Mouse (Mus musculus) hindbrain, embryonic 13.5 days (tissue): ENCODE data around the gene Porcn. TPM values are rescaled to one million over a fixed set of nuclear protein-coding genes. Genes with fewer than 3 reads are reported as not detected.

Source experiments
- ATAC-seq: fragments of 200-750 bp; cut with Nextera tagmentation; 2 replicates; pipeline ENCODE4 v1.8.0; 2017; ENCODE audit warnings: moderate TSS enrichment; ENCODE audit not compliant: low FRiP score
- H3K27ac ChIP-seq: fragments of 300-500 bp; sonication (generic); 2 replicates; pipeline ENCODE4 v1.5.1; 2015; ENCODE audit warnings: inconsistent platforms, mild to moderate bottlenecking, moderate library complexity
- H3K27me3 ChIP-seq: fragments of 300-500 bp; sonication (generic); 2 replicates; pipeline ENCODE4 v1.6.1; 2015; ENCODE audit warnings: mild to moderate bottlenecking, inconsistent platforms
- H3K36me3 ChIP-seq: fragments of 300-500 bp; sonication (generic); 2 replicates; pipeline ENCODE4 v1.6.1; 2015; ENCODE audit warnings: mild to moderate bottlenecking, inconsistent platforms
- H3K4me1 ChIP-seq: fragments of 300-500 bp; sonication (generic); replicated peaks from 2 replicates; pipeline ENCODE4 v1.6.1; 2015; ENCODE audit warnings: inconsistent platforms
- H3K4me2 ChIP-seq: fragments of 300-500 bp; sonication (generic); 2 replicates; pipeline ENCODE4 v1.6.1; 2015; ENCODE audit warnings: inconsistent platforms, mild to moderate bottlenecking, moderate library complexity
- H3K4me3 ChIP-seq: fragments of 300-500 bp; sonication (generic); 2 replicates; pipeline ENCODE4 v1.5.1; 2015; ENCODE audit warnings: mild to moderate bottlenecking, inconsistent platforms
- H3K9ac ChIP-seq: fragments of 300-500 bp; sonication (generic); 2 replicates; pipeline ENCODE4 v1.6.1; 2015; ENCODE audit warnings: mild to moderate bottlenecking, inconsistent platforms
- H3K9me3 ChIP-seq: fragments of 300-500 bp; sonication (generic); 2 replicates; pipeline ENCODE4 v1.6.1; 2016; ENCODE audit warnings: inconsistent platforms
- WGBS: fragments of 180-500 bp; shearing (Covaris S2); methylation state at CpG from one replicate; pipeline ENCODE4 v1.1.7; 2015; 5-methylcytosine and 5-hydroxymethylcytosine counted together
- polyA plus RNA-seq: library from polyadenylated mRNA; unstranded; fragments of >200 nt; fragmentation: Nextera tagmentation; extraction: Ambion mirVana; gene quantifications from 2 replicates; pipeline ENCODE4 v1.2.1, GENCODE M21; 2015

The Porcn gene
- polyA plus RNA-seq, 1 experiment from 2014 or later: 43.4 TPM

DNA sequence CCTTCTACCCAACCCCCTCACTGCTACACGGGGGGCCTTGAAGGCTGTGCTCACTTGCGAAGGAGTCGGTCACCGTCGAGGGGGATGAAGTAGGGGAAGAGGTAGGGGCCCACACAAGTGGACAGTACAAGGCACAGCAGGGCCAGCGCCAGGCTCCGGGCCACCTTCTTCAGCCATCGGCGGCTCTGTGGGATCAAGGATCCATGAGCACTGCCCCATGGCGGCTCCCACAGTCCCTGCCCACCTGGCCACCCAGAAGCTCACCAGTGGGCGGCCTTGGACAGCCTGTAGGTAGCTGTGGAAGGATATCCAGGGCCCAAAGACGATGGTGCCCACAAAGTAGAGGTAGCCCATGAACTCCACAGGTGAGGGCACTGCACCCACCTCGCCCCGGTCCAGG, 3.2 kb downstream of the Porcn start:
- H3K4me1 ChIP-seq: peaks cover 10% of the 10 kb centered on the region
- ATAC-seq: no peak
- no peak overlapping the region for H3K27ac ChIP-seq
- no peak overlapping the region for H3K4me3 ChIP-seq
- H3K9me3 ChIP-seq: no peaks in the 10 kb centered on the region; the same call in 1 of the 2 replicates
- H3K9ac ChIP-seq: no peak overlapping the region
- no peaks in the 10 kb centered on the region for H3K27me3 ChIP-seq
- H3K4me2 ChIP-seq: no peak overlapping the region
- 88% methylated on average over 14 of the region's 14 CpGs for WGBS
- peaks cover 30% of the 10 kb centered on the region for H3K36me3 ChIP-seq

DNA sequence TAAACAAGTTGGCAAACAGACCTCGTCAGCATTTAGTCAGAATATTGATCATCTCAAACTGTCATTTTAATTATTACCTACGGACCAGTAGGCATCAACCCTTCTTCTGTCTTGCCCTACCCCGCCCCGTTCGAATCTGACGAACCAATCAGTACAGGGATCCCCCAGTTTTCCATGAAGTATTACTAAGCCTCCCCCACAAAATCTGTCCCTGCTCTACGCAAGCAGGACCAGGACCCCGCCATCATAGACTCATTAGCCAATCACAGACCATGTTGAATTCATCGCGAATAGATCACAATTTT, 13.0 kb downstream of the Porcn start, which contains the start of gene Ebp:
Gene Ebp (minus strand): TSS at position 94 of the 305 bp plus-strand sequence.
- H3K4me1 ChIP-seq: peaks cover 8% of the 10 kb centered on the region; the same call in 1 of the 2 replicates
- no peaks in the 10 kb centered on the region for H3K27me3 ChIP-seq
- H3K27ac ChIP-seq: peak within 1 kb of the TSS; percentile 79
- no peaks in the 10 kb centered on the region; the same call in 1 of the 2 replicates for H3K36me3 ChIP-seq
- H3K9ac ChIP-seq: peak within 1 kb of the TSS; percentile 67
- H3K4me3 ChIP-seq: peak within 1 kb of the TSS; percentile 51
- ATAC-seq: peak; percentile 71
- WGBS: 26% methylated on average over 10 of the region's 10 CpGs
- peak within 1 kb of the TSS; percentile 60 for H3K4me2 ChIP-seq
- no peaks in the 10 kb centered on the region for H3K9me3 ChIP-seq

DNA sequence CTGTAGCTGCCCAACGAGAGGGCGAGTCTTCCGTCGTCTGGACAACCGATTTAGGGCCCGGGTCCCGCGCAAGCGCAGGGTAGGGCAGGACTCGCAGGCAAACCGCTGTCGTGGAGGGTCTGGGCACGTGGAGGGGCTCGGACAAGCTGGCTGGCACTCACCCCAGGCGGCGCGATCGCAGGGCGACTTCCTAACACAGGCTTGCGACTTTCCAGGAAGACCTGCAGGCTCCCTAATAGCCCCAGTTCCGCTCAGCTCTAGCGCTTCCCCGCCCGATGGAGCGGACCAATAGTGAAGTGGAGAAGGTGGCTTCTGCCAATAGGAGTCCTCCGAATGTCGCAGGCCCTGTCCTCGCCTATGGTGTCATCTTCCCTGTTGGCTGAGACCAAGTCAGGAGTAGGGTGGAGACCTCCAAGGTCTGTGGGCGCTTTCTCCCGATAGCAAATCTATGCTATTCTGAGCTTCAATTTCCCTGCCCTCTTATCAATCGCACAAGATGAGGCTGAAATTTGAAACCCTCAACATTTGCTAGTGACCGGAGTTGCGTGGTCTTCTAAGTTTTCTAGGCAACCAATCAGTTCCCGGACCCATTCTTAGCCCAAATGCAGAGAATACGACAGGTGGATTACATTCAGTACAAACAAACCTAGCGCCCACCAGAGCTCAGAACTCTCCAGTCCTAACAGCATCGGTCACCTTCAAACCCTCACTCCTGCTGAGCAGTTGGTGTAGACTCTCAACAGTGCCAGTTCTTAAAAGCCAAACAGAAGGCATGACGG, 13.5 kb downstream of the Porcn start:
- peak overlapping the region; percentile 67 for H3K9ac ChIP-seq
- peaks cover 8% of the 10 kb centered on the region; the same call in 1 of the 2 replicates for H3K4me1 ChIP-seq
- H3K4me2 ChIP-seq: peak overlapping the region; percentile 60
- H3K4me3 ChIP-seq: peak overlapping the region; percentile 51
- no peaks in the 10 kb centered on the region for H3K9me3 ChIP-seq
- H3K27ac ChIP-seq: peak overlapping the region; percentile 79
- no peaks in the 10 kb centered on the region for H3K36me3 ChIP-seq
- ATAC-seq: peak; percentile 97
- no peaks in the 10 kb centered on the region for H3K27me3 ChIP-seq
- WGBS: 18% methylated on average over 38 of the region's 38 CpGs

DNA sequence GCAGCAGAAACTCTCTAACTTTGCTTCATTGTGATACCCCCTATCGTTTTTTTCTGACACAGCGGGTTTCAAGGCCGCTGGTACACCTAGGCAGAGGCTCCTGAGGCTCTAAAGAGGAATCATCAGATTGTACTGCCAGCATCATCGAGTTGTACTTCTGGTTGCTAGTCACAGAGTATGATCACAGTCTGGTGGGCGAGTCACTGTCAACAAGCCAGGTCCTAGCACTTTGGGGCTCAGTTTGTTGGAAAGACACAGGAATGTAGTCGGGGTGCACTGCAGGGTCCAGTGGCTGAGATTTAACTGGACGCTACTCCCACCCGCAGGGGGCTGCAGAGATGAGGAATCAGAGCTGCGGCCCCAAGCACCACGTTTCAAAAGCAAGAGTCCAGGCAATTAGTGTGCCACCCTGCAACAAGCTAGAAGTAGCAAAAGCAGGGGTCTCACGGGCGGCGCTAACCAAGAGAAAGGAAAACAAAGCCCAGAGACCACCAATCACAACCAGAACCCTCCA, 14.1 kb downstream of the Porcn start:
- ATAC-seq: no peak; the same call in 1 of the 2 replicates
- Histone ChIP-seq H3K4me1 (peaks cover 8% of the 10 kb centered on the region; the same call in 1 of the 2 replicates), H3K27ac (peak overlapping the region; percentile 79), H3K9ac (peak overlapping the region; percentile 67), H3K9me3 (no peaks in the 10 kb centered on the region), H3K27me3 (no peaks in the 10 kb centered on the region), H3K4me2 (peak overlapping the region; percentile 60), H3K4me3 (peak overlapping the region; percentile 51), H3K36me3 (no peaks in the 10 kb centered on the region)
- WGBS: 18% methylated on average over 13 of the region's 13 CpGs

DNA sequence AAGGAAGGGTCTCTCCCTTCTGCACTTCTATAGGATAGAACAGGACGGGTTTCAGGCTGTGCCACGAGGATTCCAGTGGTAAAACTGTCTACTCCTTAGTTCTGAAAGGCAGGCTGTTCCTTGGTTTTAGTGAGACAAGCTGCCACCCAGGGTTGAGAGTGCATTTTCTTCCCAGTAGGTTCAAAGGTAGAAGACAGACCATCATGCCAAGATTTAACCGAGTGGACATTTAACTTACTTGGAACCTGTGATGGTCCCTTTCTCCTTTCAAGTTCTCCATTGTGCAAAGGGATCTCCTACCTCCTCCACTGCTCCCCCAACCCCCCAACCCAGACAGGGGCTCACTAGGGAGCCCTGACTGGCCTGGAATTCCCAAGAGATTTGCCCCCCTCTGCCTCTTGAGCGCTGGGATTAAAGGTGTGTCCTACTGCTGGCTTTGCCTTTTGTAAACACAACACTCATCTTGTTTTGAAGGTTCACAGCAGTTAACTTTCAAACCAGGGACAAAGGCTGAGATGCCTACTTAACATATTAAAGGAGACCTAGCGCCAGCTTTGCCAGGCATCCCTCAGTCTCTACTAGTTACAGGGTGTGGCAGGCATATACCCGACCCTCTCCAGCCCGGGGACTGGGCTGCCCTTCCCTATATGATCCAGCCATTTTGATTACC, 23.3 kb downstream of the Porcn start:
- H3K9ac ChIP-seq: no peak overlapping the region
- ATAC-seq: no peak
- WGBS: 19% methylated on average over 7 of the region's 7 CpGs
- 0 out of 2 replicates have a peak, but pooled peaks cover 6% of the 10 kb centered on the region for H3K36me3 ChIP-seq
- H3K9me3 ChIP-seq: no peaks in the 10 kb centered on the region
- H3K4me2 ChIP-seq: no peak overlapping the region
- no peak overlapping the region for H3K27ac ChIP-seq
- H3K4me3 ChIP-seq: no peak overlapping the region
- no peaks in the 10 kb centered on the region for H3K4me1 ChIP-seq
- H3K27me3 ChIP-seq: no peaks in the 10 kb centered on the region

DNA sequence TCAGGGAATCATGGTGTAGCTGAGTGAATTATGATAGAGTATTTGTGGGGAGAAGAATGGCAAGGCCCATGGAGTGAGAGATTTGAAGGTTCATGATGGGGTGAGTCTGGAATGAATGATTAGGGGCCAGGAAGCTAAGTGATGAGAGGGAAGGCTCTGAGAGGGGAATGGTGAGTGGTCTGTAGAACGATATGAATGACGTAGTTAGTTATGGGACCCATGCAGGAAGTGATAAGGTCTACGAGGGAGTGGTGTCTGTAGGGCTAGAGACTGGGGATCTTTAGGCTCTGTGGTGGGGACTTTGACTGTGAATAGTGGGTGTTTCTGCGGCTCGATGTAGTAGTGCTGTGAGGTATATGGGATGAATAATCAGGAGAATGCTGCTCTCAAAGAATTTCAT, 26.7 kb downstream of the Porcn start:
- Histone ChIP-seq H3K4me2 (no peak overlapping the region), H3K27ac (no peak overlapping the region), H3K27me3 (no peaks in the 10 kb centered on the region), H3K36me3 (no peaks in the 10 kb centered on the region), H3K4me1 (peaks cover 5% of the 10 kb centered on the region), H3K9me3 (no peaks in the 10 kb centered on the region), H3K9ac (no peak overlapping the region), H3K4me3 (no peak overlapping the region)
- ATAC-seq: no peak
- WGBS: 93% methylated on average over 5 of the region's 5 CpGs

DNA sequence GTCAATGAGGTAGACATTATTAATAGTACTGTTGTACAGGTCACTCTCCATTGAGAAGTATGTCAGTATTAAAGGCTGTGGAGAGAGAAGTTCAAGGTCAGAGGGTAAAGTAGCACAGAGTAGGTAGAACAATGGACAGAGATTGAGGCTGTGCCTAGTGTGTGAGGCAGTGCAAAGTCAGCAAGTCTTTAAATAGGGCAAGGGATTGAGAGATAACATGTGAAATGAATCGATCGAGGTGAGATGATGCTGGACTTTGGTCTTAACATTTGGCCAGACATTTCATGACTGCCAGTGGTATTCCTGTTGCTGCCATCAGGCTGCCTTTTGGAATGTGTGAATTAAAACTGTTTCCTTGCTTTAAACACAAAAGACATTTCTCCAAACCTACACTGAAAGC, 27.5 kb downstream of the Porcn start:
- WGBS: 92% methylated on average over 2 of the region's 2 CpGs
- no peaks in the 10 kb centered on the region for H3K36me3 ChIP-seq
- no peak for ATAC-seq
- no peaks in the 10 kb centered on the region for H3K27me3 ChIP-seq
- no peak overlapping the region for H3K4me2 ChIP-seq
- no peak overlapping the region for H3K4me3 ChIP-seq
- H3K4me1 ChIP-seq: peaks cover 11% of the 10 kb centered on the region
- H3K9ac ChIP-seq: no peak overlapping the region
- H3K27ac ChIP-seq: no peak overlapping the region
- H3K9me3 ChIP-seq: no peaks in the 10 kb centered on the region

DNA sequence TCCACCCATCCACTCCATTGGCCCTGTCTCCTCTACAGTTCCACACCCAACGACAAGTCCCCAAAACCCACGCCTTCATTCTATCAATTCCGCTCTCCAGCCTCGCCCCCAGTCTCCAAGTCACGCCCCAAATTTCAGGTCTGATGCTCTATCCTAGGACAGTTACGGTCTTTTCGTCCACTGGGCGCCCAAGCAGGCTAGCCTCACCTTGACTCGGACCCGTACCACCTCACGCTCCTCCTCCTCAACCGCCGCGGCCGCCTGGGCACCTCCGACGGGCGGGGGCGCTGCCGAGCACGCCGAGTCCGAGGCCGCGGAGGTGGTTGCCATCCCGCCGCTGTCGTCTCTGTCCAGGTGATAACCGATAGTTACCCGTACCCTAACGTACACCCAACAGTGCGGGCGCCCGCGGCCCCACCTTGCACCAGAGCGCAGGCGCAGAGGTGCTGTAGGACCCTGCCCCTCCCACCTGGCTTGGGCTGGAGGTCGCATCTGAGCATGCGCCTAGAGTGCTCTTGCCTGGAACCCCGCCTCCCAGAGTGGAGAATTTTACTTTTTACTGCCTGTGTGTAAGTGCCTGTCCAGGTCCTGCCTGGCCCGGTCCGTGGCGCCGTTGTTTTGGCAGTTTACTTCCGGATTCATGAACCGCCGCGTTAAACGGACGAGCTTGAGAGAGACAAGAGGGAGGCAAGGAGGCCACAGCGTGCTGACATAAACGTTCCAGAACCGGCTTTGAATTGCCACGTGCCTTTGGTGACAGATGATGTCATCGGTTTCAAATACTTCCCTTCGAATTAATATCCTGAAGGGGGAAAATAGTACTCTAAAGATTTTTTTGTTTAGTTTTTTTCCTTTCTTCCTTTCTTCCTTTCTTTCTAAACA, 30.6 kb downstream of the Porcn start, which contains the start of gene Tbc1d25:
Gene Tbc1d25 (minus strand): TSS at position 678 of the 882 bp plus-strand sequence.
- no peaks in the 10 kb centered on the region for H3K9me3 ChIP-seq
- peaks cover 11% of the 10 kb centered on the region for H3K4me1 ChIP-seq
- H3K4me2 ChIP-seq: peak within 1 kb of the TSS; percentile 56
- H3K9ac ChIP-seq: peak within 1 kb of the TSS; percentile 64
- H3K36me3 ChIP-seq: peaks cover 5% of the 10 kb centered on the region; the same call in 1 of the 2 replicates
- no peaks in the 10 kb centered on the region for H3K27me3 ChIP-seq
- peak within 1 kb of the TSS; percentile 48 for H3K4me3 ChIP-seq
- peak; percentile 96 for ATAC-seq
- H3K27ac ChIP-seq: no peak within 1 kb of the TSS; the same call in 1 of the 2 replicates
- WGBS: 11% methylated on average over 56 of the region's 56 CpGs

DNA sequence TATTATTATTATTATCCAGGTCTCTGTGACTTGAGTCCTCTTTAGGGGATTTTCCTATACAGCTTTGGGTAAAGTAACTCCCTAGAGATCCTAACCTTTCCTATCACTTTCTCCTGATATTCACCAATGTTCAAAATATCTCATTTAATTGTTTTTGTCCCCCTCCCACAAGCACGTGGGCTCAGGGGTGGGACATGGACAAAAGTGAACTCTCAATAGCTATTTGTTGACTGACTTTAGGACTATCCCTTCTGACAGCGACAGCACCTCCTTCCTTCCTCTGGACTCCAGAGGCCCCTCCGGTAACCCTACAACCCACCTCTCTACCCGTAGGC, 31.2 kb downstream of the Porcn start:
- Histone ChIP-seq H3K27ac (no peak overlapping the region), H3K9ac (peak overlapping the region; percentile 64), H3K4me1 (peaks cover 11% of the 10 kb centered on the region), H3K9me3 (no peaks in the 10 kb centered on the region), H3K4me2 (peak overlapping the region; percentile 56), H3K36me3 (peaks cover 9% of the 10 kb centered on the region), H3K27me3 (no peaks in the 10 kb centered on the region), H3K4me3 (peak overlapping the region; percentile 48)
- no peak; the same call in 1 of the 2 replicates for ATAC-seq
- WGBS: 19% methylated on average over 4 of the region's 4 CpGs

DNA sequence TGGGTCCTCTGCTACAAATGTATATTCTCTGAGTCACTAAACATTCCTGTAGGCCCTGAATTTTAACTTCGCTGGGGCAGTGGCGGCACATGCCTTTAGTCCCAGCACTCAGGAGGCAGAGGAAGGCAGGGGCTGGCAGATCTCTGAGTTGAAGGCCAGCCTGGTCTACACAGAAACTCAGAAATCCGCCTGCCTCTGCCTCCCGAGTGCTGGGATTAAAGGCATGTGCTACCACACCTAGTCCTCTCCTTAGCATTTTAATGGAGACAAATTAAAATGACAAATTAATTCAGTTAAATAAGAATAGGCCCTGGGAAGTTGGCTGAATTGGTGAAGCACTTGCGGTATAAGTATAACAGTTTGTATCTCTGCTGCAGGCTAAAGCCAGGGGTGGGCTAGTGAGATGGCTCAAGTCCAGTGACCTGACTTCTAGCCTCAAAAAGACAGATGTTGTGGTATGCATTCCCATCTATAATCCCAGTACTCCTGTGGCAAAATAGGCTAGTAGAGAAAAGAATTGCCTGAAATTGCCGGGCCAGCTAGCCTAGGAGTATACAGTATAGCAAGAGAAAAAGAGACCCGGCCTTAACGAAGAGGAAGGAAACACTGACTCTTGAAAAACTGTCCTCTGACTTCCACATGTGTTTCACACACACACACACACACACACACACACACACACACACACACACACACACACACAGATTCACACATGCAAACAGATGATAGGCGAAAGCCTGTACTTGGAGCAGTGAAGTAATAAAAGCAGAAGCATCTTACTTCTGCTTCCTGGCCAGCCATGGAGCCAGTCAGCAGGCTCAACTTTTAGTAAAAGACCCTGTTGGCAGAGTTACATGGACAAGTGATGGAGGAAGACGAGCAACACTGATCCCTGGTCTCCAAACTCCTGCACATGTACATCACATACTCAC, 38.3 kb downstream of the Porcn start:
- Histone ChIP-seq H3K4me3 (no peak overlapping the region), H3K9me3 (no peaks in the 10 kb centered on the region), H3K9ac (no peak overlapping the region), H3K27ac (no peak overlapping the region), H3K4me2 (no peak overlapping the region), H3K4me1 (no peaks in the 10 kb centered on the region), H3K27me3 (no peaks in the 10 kb centered on the region), H3K36me3 (peaks cover 36% of the 10 kb centered on the region)
- 91% methylated on average over 10 of the region's 10 CpGs for WGBS
- ATAC-seq: no peak

DNA sequence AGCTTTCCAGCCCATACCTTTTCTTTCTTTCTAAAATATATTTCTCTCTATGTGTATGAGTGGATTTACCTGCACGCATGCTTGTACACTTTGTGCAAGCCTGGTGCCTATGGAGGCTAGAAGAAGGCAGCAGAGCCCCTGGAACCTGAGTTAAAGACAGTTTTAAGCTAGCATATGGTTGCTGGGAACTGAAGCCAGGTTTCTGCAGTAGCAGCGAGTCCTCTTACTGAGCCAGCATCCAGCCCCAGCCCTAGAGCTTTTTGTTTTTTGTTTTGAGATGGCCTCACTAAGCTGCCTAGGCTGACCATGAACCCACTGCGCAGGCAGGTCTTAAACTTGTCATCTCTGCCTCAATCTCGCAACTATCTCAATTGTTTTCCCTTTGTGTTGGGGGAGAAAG, 41.9 kb downstream of the Porcn start:
- WGBS: 87% methylated on average over 4 of the region's 4 CpGs
- H3K9ac ChIP-seq: no peak overlapping the region
- no peak for ATAC-seq

More for the DNA sequence above, 41.9 kb downstream of the Porcn start:
- no peaks in the 10 kb centered on the region for H3K4me1 ChIP-seq
- H3K27me3 ChIP-seq: no peaks in the 10 kb centered on the region
- peaks cover 22% of the 10 kb centered on the region; the same call in 1 of the 2 replicates for H3K36me3 ChIP-seq
- H3K27ac ChIP-seq: no peak overlapping the region
- H3K4me2 ChIP-seq: no peak overlapping the region
- no peaks in the 10 kb centered on the region for H3K9me3 ChIP-seq
- H3K4me3 ChIP-seq: no peak overlapping the region
